Mouse (Mus musculus): ENCODE data around the gene Tmed1. TPM values are rescaled to one million over a fixed set of nuclear protein-coding genes. Genes with fewer than 3 reads are reported as not detected.
A peak's percentile ranks its signal among the peaks of the same experiment; 100 is the strongest.
"Not testable (repeated sequence)": the region's sequence is repeated elsewhere in the genome, so short reads cannot be mapped to it uniquely, and the experiment has no call there.

The Tmed1 gene
- polyA plus RNA-seq, 1 experiment from 2014 or later: 57.7 TPM

DNA sequence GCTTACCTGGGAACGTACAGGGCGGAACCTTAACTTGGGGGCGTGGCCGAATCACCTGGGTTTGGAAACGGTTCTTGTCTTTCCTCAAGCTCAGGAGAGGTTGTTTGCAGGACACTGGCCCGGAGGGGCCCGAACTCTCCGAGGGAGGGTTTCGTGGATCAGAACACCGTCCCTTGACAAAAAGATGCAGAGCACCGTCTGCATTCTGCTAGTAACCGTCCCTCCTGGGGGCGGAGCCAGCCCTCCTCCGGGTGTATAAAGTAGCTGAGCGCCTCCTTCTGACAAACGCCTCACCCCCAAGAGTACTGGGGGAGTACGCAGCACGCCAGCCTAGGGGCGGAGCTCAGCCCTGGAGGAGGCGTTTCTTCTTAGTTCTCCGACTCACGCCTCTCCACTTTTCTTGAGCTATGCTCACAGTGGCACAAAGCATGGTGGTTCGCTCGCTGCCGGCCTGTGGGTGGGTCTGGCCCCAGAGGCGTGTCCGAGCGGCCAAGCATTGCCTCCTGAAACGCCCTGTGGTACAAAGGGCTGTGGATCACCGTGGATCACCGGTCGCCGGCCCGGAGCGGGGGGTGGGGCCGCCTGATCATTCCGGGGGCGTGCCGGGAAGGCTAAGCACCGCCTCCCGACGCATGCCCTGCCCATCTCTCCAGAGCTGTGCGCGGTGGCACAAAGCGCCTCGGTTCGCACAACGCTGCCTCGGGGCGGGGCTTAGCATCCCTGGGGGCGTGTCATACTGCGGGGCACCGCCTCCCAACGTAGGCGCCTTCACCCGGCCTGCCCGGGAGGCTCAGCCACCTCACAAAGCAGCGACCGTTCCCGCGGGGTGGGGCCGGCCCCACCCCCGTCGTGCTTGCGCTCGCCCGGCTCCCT lies 36.1 kb upstream of the Tmed1 start:
- Histone ChIP-seq H3K9ac (replicated peaks) (peak overlapping the region; percentile 56), H3K27me3 (no peaks in the 10 kb centered on the region), H3K4me3 (peak overlapping the region; percentile 78), H3K27ac (replicated peaks) (peak overlapping the region; percentile 99), H3K36me3 (0 out of 2 replicates have a peak, but pooled peaks cover 3% of the 10 kb centered on the region), H3K9me3 (no peaks in the 10 kb centered on the region), H3K4me1 (peaks cover 35% of the 10 kb centered on the region), H3K4me2 (replicated peaks) (peak overlapping the region; percentile 54)
- peak; percentile 96 for ATAC-seq (replicated peaks)
- under 1% methylated on average over 67 of the region's 67 CpGs for WGBS

DNA sequence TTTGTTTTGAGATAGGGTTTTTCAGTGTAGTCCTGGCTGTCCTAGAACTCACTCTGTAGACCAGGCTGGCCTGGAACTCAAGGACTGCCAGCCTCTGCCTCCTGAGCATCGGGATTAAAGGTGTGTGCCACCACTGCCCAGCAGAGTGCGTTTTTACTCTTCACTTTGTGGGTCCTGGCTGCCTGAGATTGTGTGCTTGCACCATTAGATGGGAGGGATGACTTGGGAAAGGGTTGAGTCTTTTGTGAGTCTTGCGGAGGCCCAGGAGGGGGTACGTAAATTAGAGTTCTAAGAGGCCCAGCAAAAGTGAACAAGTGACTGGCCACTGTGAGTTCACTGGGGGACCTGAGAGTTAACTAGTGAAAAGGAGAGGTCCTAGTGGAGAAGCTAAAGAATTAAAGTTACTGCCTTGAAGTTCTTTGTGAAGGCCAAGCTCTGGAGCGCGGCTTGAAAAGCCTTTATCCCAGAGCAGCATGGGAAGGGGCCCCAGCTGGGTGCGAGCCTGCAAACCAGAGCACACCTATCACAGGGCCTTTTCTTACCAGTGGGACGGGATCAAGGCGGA lies 35.4 kb upstream of the Tmed1 start:
- H3K36me3 ChIP-seq: no peaks in the 10 kb centered on the region
- no peaks in the 10 kb centered on the region for H3K9me3 ChIP-seq
- H3K27ac ChIP-seq (replicated peaks): peak overlapping the region; percentile 99
- peak; percentile 48 for ATAC-seq (replicated peaks)
- WGBS: 2% methylated on average over 9 of the region's 9 CpGs
- H3K9ac ChIP-seq (replicated peaks): peak overlapping the region; percentile 56
- peaks cover 29% of the 10 kb centered on the region for H3K4me1 ChIP-seq
- no peaks in the 10 kb centered on the region for H3K27me3 ChIP-seq
- H3K4me3 ChIP-seq: peak overlapping the region; percentile 78
- peak overlapping the region; percentile 54 for H3K4me2 ChIP-seq (replicated peaks)

GRCm38 (mm10) chr9:21542001-21542400 lies 31.9 kb upstream of the Tmed1 start:
- not testable (repeated sequence) for H3K9ac ChIP-seq (replicated peaks); H3K4me3 ChIP-seq; H3K4me1 ChIP-seq; H3K27me3 ChIP-seq; H3K9me3 ChIP-seq; H3K36me3 ChIP-seq; H3K4me2 ChIP-seq (replicated peaks); H3K27ac ChIP-seq (replicated peaks); ATAC-seq (replicated peaks)
- 92% methylated on average over 2 of the region's 2 CpGs for WGBS

DNA sequence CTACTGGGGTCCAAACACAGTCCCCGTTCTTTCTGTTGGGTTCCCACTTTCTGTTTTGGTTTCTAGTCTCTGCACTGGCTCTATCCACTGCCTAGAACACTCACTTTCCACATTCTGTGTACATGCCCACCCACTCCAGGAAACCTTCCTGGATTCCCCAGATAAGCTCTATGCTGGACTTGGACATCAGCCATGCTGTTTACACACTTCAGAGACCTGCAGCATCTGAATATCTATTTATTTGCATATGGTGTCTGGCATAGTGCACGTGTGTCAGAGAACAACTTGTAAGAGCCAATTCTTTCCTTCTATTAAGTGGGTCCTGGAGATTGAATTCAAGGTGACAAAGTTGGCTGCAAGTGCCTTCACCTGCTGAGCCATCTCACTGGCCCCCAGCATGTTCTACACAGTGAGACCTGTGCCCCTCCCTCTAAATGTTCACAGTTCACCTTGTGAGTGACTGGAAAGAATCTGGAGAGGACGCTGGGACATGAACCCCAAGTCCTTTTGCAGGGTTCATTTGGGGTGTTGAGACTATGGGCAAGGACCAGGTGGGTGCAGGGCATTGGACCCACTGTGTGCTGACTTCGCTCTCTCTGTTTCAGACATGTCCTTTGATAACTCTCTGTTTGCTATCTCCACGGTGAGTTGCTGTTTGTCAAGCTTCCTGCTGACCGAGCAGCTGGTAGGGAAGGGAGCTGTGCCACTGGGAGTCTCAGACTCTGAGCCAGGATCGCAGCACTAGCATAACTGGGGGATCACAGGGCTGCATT lies 30.1 kb upstream of the Tmed1 start:
- Histone ChIP-seq H3K27ac (replicated peaks) (no peak overlapping the region), H3K9me3 (no peaks in the 10 kb centered on the region), H3K27me3 (no peaks in the 10 kb centered on the region), H3K4me1 (peaks cover 5% of the 10 kb centered on the region), H3K4me3 (no peak overlapping the region), H3K4me2 (replicated peaks) (no peak overlapping the region), H3K9ac (replicated peaks) (no peak overlapping the region), H3K36me3 (no peaks in the 10 kb centered on the region)
- ATAC-seq (replicated peaks): no peak
- 82% methylated on average over 7 of the region's 7 CpGs for WGBS

- Histone ChIP-seq H3K4me1 (no peaks in the 10 kb centered on the region), H3K9ac (replicated peaks) (no peak overlapping the region), H3K9me3 (no peaks in the 10 kb centered on the region), H3K27me3 (no peaks in the 10 kb centered on the region), H3K4me2 (replicated peaks) (no peak overlapping the region), H3K4me3 (no peak overlapping the region), H3K27ac (replicated peaks) (no peak overlapping the region), H3K36me3 (no peaks in the 10 kb centered on the region)
- 82% methylated on average over 4 of the region's 4 CpGs for WGBS
- ATAC-seq (replicated peaks): no peak
These were observed 27.0 kb upstream of the Tmed1 start for GRCm38 (mm10) chr9:21537009-21537408.

- WGBS: 95% methylated on average over 14 of the region's 14 CpGs
- H3K36me3 ChIP-seq: no peaks in the 10 kb centered on the region
- H3K4me2 ChIP-seq (replicated peaks): no peak overlapping the region
- H3K27ac ChIP-seq (replicated peaks): no peak overlapping the region
- H3K27me3 ChIP-seq: no peaks in the 10 kb centered on the region
- no peaks in the 10 kb centered on the region for H3K9me3 ChIP-seq
- H3K9ac ChIP-seq (replicated peaks): no peak overlapping the region
- ATAC-seq (replicated peaks): no peak
- no peaks in the 10 kb centered on the region for H3K4me1 ChIP-seq
- no peak overlapping the region for H3K4me3 ChIP-seq
These were observed 26.4 kb upstream of the Tmed1 start for GRCm38 (mm10) chr9:21536501-21536900.

- no peak overlapping the region for H3K27ac ChIP-seq (replicated peaks)
- no peaks in the 10 kb centered on the region for H3K36me3 ChIP-seq
- H3K4me1 ChIP-seq: no peaks in the 10 kb centered on the region
- H3K9ac ChIP-seq (replicated peaks): no peak overlapping the region
- no peak for ATAC-seq (replicated peaks)
- H3K4me3 ChIP-seq: no peak overlapping the region
- no peak overlapping the region for H3K4me2 ChIP-seq (replicated peaks)
- 79% methylated on average over 1 of the region's 1 CpGs for WGBS
- no peaks in the 10 kb centered on the region for H3K9me3 ChIP-seq
- no peaks in the 10 kb centered on the region for H3K27me3 ChIP-seq
These were observed 17.9 kb upstream of the Tmed1 start for GRCm38 (mm10) chr9:21527917-21528324.

GRCm38 (mm10) chr9:21527100-21527801 lies 17.2 kb upstream of the Tmed1 start:
- no peaks in the 10 kb centered on the region for H3K9me3 ChIP-seq
- H3K4me2 ChIP-seq (replicated peaks): no peak overlapping the region
- H3K4me1 ChIP-seq: no peaks in the 10 kb centered on the region
- no peaks in the 10 kb centered on the region for H3K36me3 ChIP-seq
- 98% methylated on average over 2 of the region's 2 CpGs for WGBS
- no peak for ATAC-seq (replicated peaks)
- H3K4me3 ChIP-seq: no peak overlapping the region
- no peak overlapping the region for H3K9ac ChIP-seq (replicated peaks)
- no peaks in the 10 kb centered on the region for H3K27me3 ChIP-seq
- no peak overlapping the region for H3K27ac ChIP-seq (replicated peaks)

DNA sequence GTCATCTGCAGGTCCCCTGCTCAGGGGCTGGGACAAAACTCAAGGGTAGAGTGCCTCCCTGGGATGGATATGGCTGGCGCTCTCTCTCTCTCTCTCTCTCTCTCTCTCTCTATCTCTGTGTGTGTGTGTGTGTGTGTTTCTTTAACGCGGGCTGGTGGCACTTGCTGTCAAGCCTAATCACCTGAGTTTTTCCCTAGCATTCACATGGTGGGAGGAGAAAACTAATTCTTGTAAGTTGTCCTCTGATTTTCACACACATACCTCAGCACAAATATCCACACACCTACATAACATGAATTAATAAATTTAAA lies 16.5 kb upstream of the Tmed1 start:
- H3K4me3 ChIP-seq: no peak overlapping the region
- H3K27ac ChIP-seq (replicated peaks): no peak overlapping the region
- no peaks in the 10 kb centered on the region for H3K9me3 ChIP-seq
- H3K4me1 ChIP-seq: no peaks in the 10 kb centered on the region
- H3K36me3 ChIP-seq: no peaks in the 10 kb centered on the region
- ATAC-seq (replicated peaks): no peak
- H3K27me3 ChIP-seq: no peaks in the 10 kb centered on the region
- no peak overlapping the region for H3K9ac ChIP-seq (replicated peaks)
- 95% methylated on average over 3 of the region's 3 CpGs for WGBS
- no peak overlapping the region for H3K4me2 ChIP-seq (replicated peaks)

DNA sequence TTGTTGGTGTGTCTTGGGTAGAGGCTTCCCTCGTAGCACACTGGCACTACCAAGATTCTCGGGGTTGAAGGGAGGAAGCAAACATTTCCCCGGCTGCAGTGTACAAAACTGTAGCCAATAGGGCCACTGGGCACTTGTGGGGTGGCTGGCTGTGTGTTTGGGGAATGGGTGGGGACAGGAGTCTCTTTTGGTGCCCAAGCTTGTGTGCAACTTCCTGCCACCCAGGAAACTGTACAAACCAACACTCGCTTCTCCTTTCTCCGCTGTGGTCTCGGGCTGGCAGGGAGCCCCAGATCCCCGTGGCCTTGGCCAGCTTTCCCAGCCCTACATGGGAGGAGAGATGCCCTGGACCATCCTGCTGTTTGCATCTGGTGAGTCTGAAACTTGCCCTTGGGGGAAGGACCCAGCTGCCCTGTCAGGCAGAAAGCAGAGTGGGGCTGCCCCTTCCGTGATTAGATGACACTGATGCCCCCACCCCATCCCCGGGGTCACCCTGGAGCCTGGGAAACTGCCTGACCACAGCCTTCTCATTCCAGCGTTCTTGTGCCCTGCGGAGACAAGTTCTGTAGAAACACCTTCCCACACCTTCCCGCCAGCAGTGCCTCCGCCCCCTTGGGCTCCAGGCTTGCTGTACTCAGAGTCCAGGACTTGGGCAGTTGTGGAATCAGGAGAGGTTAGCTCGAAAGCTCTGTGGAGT lies 16.0 kb upstream of the Tmed1 start, which contains the start of gene AB124611:
Gene AB124611 (plus strand): TSS at position 240 of the 697 bp plus-strand sequence.
- Histone ChIP-seq H3K27ac (replicated peaks) (no peak within 1 kb of the TSS), H3K27me3 (no peaks in the 10 kb centered on the region), H3K9ac (replicated peaks) (no peak within 1 kb of the TSS), H3K4me2 (replicated peaks) (no peak within 1 kb of the TSS), H3K4me3 (no peak within 1 kb of the TSS), H3K9me3 (no peaks in the 10 kb centered on the region), H3K4me1 (no peaks in the 10 kb centered on the region), H3K36me3 (no peaks in the 10 kb centered on the region)
- ATAC-seq (replicated peaks): no peak
- 77% methylated on average over 14 of the region's 14 CpGs for WGBS

DNA sequence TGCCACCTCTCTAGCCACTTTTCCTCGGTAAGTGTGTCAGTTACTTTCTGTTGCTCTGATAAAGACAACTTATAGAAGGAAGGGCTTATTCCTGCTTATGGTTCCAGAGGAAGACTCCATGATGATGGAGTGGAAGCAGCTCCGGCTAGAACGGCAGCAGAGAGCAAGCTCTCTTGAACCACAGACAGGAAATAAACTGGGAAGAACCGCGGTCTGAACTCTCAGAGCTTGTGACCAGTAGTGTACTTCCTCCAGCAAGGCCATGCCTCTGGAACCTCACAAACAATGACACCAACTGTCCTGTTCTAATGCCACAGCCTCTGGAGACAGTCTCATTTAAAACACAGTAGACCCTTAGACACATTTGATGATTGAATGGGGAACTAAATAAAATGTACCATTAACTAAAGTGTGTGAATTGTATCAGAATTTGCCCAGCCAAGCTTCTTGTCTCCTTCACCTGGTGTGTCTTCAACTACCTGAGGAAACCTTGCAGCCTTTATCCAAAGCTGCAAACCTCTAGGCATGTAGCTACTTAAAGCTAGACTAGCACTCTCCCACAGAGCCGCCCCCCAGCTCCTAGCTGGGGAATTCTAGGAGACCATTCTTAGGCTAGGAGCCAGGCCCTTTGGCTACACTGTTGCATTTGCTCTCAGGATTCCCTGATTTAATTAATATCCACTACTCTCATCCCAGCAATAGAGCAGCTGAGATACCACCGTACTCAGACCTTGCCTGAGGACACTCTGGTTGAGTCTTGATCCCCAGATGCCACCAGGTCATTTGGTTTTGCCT lies 15.3 kb upstream of the Tmed1 start:
- Histone ChIP-seq H3K9ac (replicated peaks) (no peak overlapping the region), H3K4me3 (no peak overlapping the region), H3K9me3 (no peaks in the 10 kb centered on the region), H3K27ac (replicated peaks) (no peak overlapping the region), H3K4me2 (replicated peaks) (no peak overlapping the region), H3K27me3 (no peaks in the 10 kb centered on the region), H3K4me1 (no peaks in the 10 kb centered on the region), H3K36me3 (no peaks in the 10 kb centered on the region)
- ATAC-seq (replicated peaks): no peak
- 84% methylated on average over 7 of the region's 7 CpGs for WGBS
